Mouse (Mus musculus): ENCODE data around the gene Tle6. TPM values are rescaled to one million over a fixed set of nuclear protein-coding genes. Genes with fewer than 3 reads are reported as not detected.

Gene Tle6
- polyA plus RNA-seq, 1 experiment from 2014 or later = 12.1 TPM

- Histone ChIP-seq H3K4me3 (peak overlapping the region; percentile 90), H3K27ac (0 out of 2 replicates have a peak overlapping the region, but pooled peaks have one; percentile 54)
- no peak for ATAC-seq
Measured at GRCm38 (mm10) chr10:81543633-81544032, 57.2 kb downstream of the Tle6 start.

DNA sequence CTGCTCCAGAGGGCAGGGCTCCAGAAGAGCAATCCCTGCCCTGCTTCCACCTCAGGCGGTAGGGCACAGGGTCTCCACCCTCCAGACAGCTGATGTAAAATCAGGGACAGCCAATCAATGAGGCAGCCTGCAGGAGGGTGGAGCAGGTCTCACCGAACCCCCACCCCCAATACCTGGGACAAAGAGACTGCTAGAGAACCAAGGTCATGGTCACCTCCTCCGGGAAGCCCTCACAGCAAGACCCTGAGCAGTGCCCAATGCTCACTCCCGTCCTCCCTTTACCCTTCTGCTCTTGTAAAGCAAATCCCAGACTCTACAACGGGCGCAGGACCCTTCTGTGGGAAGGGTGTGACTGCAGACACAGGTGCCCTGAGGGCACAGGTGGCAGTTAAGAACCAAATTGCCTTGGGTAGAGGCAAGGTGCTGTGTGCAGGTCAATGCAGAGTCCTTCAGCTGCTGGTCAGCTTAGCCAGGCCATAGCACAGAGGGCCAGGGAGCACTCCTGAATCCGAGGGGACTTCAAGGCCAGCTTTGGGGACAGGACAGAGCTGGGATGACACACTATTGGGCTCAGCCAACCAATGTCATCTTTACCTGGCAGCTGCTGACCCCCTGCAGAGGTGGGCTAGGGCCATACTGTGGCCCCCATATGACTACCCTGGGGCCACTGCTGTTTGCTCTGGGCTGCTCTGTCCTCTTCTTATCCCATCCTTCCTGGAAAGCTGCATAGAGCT is 58.0 kb downstream of the Tle6 start:
- H3K4me3 ChIP-seq = peak overlapping the region; percentile 90
- H3K27ac ChIP-seq = 0 out of 2 replicates have a peak overlapping the region, but pooled peaks have one; percentile 38
- WGBS (ENCODE audit: insufficient replicate concordance) = 74% methylated on average over 7 of the region's 7 CpGs
- H3K9me3 ChIP-seq (replicated peaks) = no peaks in the 10 kb centered on the region
- no peaks in the 10 kb centered on the region for H3K27me3 ChIP-seq (replicated peaks)
- peaks cover 44% of the 10 kb centered on the region for H3K36me3 ChIP-seq
- no peak for ATAC-seq
- H3K9ac ChIP-seq = peak overlapping the region; percentile 93; the same call in 1 of the 2 replicates
- peaks cover 81% of the 10 kb centered on the region for H3K4me1 ChIP-seq
- peak overlapping the region; percentile 98 for H3K4me2 ChIP-seq

More at GRCm38 (mm10) chr10:81543633-81544032, 57.2 kb downstream of the Tle6 start:
- H3K9me3 ChIP-seq (replicated peaks) = no peaks in the 10 kb centered on the region
- peak overlapping the region; percentile 98 for H3K4me2 ChIP-seq
- H3K4me1 ChIP-seq = peaks cover 78% of the 10 kb centered on the region
- peaks cover 38% of the 10 kb centered on the region for H3K36me3 ChIP-seq
- 75% methylated on average over 1 of the region's 1 CpGs for WGBS (ENCODE audit: insufficient replicate concordance)
- no peaks in the 10 kb centered on the region for H3K27me3 ChIP-seq (replicated peaks)
- H3K9ac ChIP-seq = peak overlapping the region; percentile 93

DNA sequence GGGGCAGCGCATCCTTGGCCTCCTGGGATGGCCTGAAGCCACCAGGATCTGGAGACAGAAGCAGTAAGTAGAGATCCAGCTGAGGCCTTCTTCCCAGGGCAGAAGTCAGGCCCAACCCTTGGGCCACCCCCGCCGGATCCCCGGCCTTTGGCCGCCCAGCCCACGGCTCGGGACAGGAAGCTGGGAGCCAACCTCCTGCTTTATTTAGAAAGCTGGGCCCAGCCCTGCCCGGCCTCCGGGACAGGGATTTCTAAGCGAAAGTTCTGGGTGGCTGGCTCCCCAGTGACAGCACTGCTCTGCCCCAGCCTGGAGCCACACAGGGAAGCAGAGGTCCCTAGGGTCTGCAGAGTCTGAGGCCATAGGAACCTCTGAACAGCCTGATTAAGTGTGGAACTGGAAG is 59.1 kb downstream of the Tle6 start:
- Histone ChIP-seq H3K4me3 (peak overlapping the region; percentile 90; the same call in 1 of the 2 replicates), H3K9ac (peak overlapping the region; percentile 47), H3K27me3 (replicated peaks) (no peaks in the 10 kb centered on the region), H3K27ac (peak overlapping the region; percentile 38), H3K9me3 (replicated peaks) (no peaks in the 10 kb centered on the region), H3K36me3 (peaks cover 53% of the 10 kb centered on the region), H3K4me1 (peaks cover 75% of the 10 kb centered on the region), H3K4me2 (peak overlapping the region; percentile 98)
- no peak for ATAC-seq
- 62% methylated on average over 10 of the region's 10 CpGs for WGBS (ENCODE audit: insufficient replicate concordance)

- H3K4me3 ChIP-seq = 0 out of 2 replicates have a peak overlapping the region, but pooled peaks have one; percentile 90
- no peak for ATAC-seq
- WGBS (ENCODE audit: insufficient replicate concordance) = 69% methylated on average over 5 of the region's 5 CpGs
Measured at GRCm38 (mm10) chr10:81541363-81541762, 59.5 kb downstream of the Tle6 start.

More at GRCm38 (mm10) chr10:81541363-81541762, 59.5 kb downstream of the Tle6 start:
- H3K9ac ChIP-seq = peak overlapping the region; percentile 47
- no peaks in the 10 kb centered on the region for H3K9me3 ChIP-seq (replicated peaks)
- peak overlapping the region; percentile 38; the same call in 1 of the 2 replicates for H3K27ac ChIP-seq
- H3K4me1 ChIP-seq = peaks cover 70% of the 10 kb centered on the region
- peak overlapping the region; percentile 98 for H3K4me2 ChIP-seq
- H3K27me3 ChIP-seq (replicated peaks) = no peaks in the 10 kb centered on the region
- peaks cover 56% of the 10 kb centered on the region for H3K36me3 ChIP-seq

Other genes with a start within 250 kb of the Tle6 start
- 20.8 and 21.0 TPM in 2 replicates for gene Mfsd12, start 243.6 kb downstream of the Tle6 start, polyA plus RNA-seq (2016; fragmentation: Nextera tagmentation; extraction: Ambion mirVana)
- 1.4 TPM in 2 replicates for gene 4930404N11Rik, start 235.3 kb downstream of the Tle6 start, polyA plus RNA-seq (2016; fragmentation: Nextera tagmentation; extraction: Ambion mirVana)
- 93.8 and 100 TPM in 2 replicates for gene Fzr1, start 222.6 kb downstream of the Tle6 start, polyA plus RNA-seq (2016; fragmentation: Nextera tagmentation; extraction: Ambion mirVana)
- gene Dohh, start 216.6 kb downstream of the Tle6 start, polyA plus RNA-seq (2016; fragmentation: Nextera tagmentation; extraction: Ambion mirVana) = 70.0 and 74.5 TPM in 2 replicates
- gene Gm48551, start 216.6 kb downstream of the Tle6 start, polyA plus RNA-seq (2016; fragmentation: Nextera tagmentation; extraction: Ambion mirVana) = 0.68 and 1.2 TPM in 2 replicates
- 0.71 and 0.98 TPM in 2 replicates for gene Gm48552, start 212.1 kb downstream of the Tle6 start, polyA plus RNA-seq (2016; fragmentation: Nextera tagmentation; extraction: Ambion mirVana)
- gene Smim24, start 208.0 kb downstream of the Tle6 start, polyA plus RNA-seq (2016; fragmentation: Nextera tagmentation; extraction: Ambion mirVana) = 1.8 TPM in 2 replicates
- gene Nfic, start 145.4 kb downstream of the Tle6 start, polyA plus RNA-seq (2016; fragmentation: Nextera tagmentation; extraction: Ambion mirVana) = 10.1 and 10.2 TPM in 2 replicates
- 0.05 and 0.06 TPM in 2 replicates for gene Celf5, start 118.4 kb downstream of the Tle6 start, polyA plus RNA-seq (2016; fragmentation: Nextera tagmentation; extraction: Ambion mirVana)
- 59.9 and 62.7 TPM in 2 replicates for gene Ncln, start 104.7 kb downstream of the Tle6 start, polyA plus RNA-seq (2016; fragmentation: Nextera tagmentation; extraction: Ambion mirVana)
- gene S1pr4, start 100.9 kb downstream of the Tle6 start, polyA plus RNA-seq (2016; fragmentation: Nextera tagmentation; extraction: Ambion mirVana) = 3.1 and 3.3 TPM in 2 replicates
- gene Gna15, start 76.8 kb downstream of the Tle6 start, polyA plus RNA-seq (2016; fragmentation: Nextera tagmentation; extraction: Ambion mirVana) = 7.0 and 7.3 TPM in 2 replicates
- 27.7 and 28.3 TPM in 2 replicates for gene Gna11, start 55.9 kb downstream of the Tle6 start, polyA plus RNA-seq (2016; fragmentation: Nextera tagmentation; extraction: Ambion mirVana)
- 263 and 270 TPM in 2 replicates for gene Aes, start 41.6 kb downstream of the Tle6 start, polyA plus RNA-seq (2016; fragmentation: Nextera tagmentation; extraction: Ambion mirVana)
- gene Tle2, start 26.5 kb downstream of the Tle6 start, polyA plus RNA-seq (2016; fragmentation: Nextera tagmentation; extraction: Ambion mirVana) = 4.8 and 5.1 TPM in 2 replicates
- 0.46 and 0.78 TPM in 2 replicates for gene BC025920, start 5.2 kb upstream of the Tle6 start, polyA plus RNA-seq (2016; fragmentation: Nextera tagmentation; extraction: Ambion mirVana)
- gene Sirt6, start 26.7 kb upstream of the Tle6 start, polyA plus RNA-seq (2016; fragmentation: Nextera tagmentation; extraction: Ambion mirVana) = 12.7 and 14.7 TPM in 2 replicates
- 3.8 and 4.5 TPM in 2 replicates for gene Ankrd24, start 27.5 kb upstream of the Tle6 start, polyA plus RNA-seq (2016; fragmentation: Nextera tagmentation; extraction: Ambion mirVana)
- gene Gm10778, start 48.0 kb upstream of the Tle6 start, polyA plus RNA-seq (2016; fragmentation: Nextera tagmentation; extraction: Ambion mirVana) = 2.3 and 2.5 TPM in 2 replicates
- gene Zfp433, start 103.8 kb upstream of the Tle6 start, polyA plus RNA-seq (2016; fragmentation: Nextera tagmentation; extraction: Ambion mirVana) = 4.4 and 6.4 TPM in 2 replicates
- 1.2 and 2.0 TPM in 2 replicates for gene Gm3055, start 170.1 kb upstream of the Tle6 start, polyA plus RNA-seq (2016; fragmentation: Nextera tagmentation; extraction: Ambion mirVana)
- 1.5 and 1.6 TPM in 2 replicates for gene Gm4767, start 211.1 kb upstream of the Tle6 start, polyA plus RNA-seq (2016; fragmentation: Nextera tagmentation; extraction: Ambion mirVana)